Mouse (Mus musculus) megakaryocyte, embryonic 14.5 days (primary cell): Measurements from ENCODE around the gene Rfwd3.
"Not testable (repeated sequence)": the region's sequence is repeated elsewhere in the genome, so short reads cannot be mapped to it uniquely, and the experiment has no call there.

Experiments used
- FLI1 ChIP-seq: IDR thresholded peaks from 2 replicates; pipeline ENCODE4 v1.6.1; 2012; ENCODE audit warnings: low read length, inconsistent platforms, mixed read lengths
- GATA1 ChIP-seq: IDR thresholded peaks from 3 replicates; pipeline ENCODE4 v1.6.1; 2012; ENCODE audit warnings: mixed read lengths, low read length, inconsistent platforms, borderline replicate concordance

GRCm38 (mm10) chr8:111310006-111310405 is 10.0 kb upstream of the Rfwd3 start:
- not testable (repeated sequence) for TF ChIP-seq GATA1, FLI1
